Mouse (Mus musculus) limb, embryonic 14.5 days (tissue): ENCODE results near the gene Srarp. TPM values are rescaled to one million over a fixed set of nuclear protein-coding genes. Genes with fewer than 3 reads are reported as not detected.

Source experiments
- ATAC-seq: fragments of 200-750 bp; cut with Nextera tagmentation; 2 replicates; pipeline ENCODE4 v1.8.0; 2017; ENCODE audit warnings: low read depth, moderate number of reproducible peaks, moderate TSS enrichment; ENCODE audit not compliant: low FRiP score
- DNase-seq: peaks from one replicate; pipeline ENCODE4 v3.0.0-alpha.2; 2015; ENCODE audit warnings: low spot score
- H3K27ac ChIP-seq: fragments of 300-500 bp; sonication (generic); replicated peaks from 2 replicates; pipeline ENCODE4 v1.5.1; 2014; ENCODE audit warnings: low read depth, mild to moderate bottlenecking, low read length, moderate library complexity, mixed read lengths
- H3K27me3 ChIP-seq: fragments of 300-500 bp; sonication (generic); 2 replicates; pipeline ENCODE4 v1.6.1; 2014; ENCODE audit warnings: low read length, mixed read lengths; ENCODE audit not compliant: control insufficient read depth, insufficient read depth
- H3K36me3 ChIP-seq: fragments of 300-500 bp; sonication (generic); 2 replicates; pipeline ENCODE4 v1.6.1; 2014; ENCODE audit warnings: mild to moderate bottlenecking, low read length, moderate library complexity, mixed read lengths; ENCODE audit not compliant: control insufficient read depth, insufficient read depth
- H3K4me1 ChIP-seq: fragments of 300-500 bp; sonication (generic); 2 replicates; pipeline ENCODE4 v1.6.1; 2014; ENCODE audit warnings: antibody characterized with exemption, low read length, mixed read lengths; ENCODE audit not compliant: control insufficient read depth, insufficient read depth
- H3K4me2 ChIP-seq: fragments of 300-500 bp; sonication (generic); replicated peaks from 2 replicates; pipeline ENCODE4 v1.6.1; 2014; ENCODE audit warnings: low read depth, mild to moderate bottlenecking, low read length, moderate library complexity; ENCODE audit not compliant: severe bottlenecking
- H3K4me3 ChIP-seq: fragments of 300-500 bp; sonication (generic); replicated peaks from 2 replicates; pipeline ENCODE4 v1.5.1; 2014; ENCODE audit warnings: low read length
- H3K9ac ChIP-seq: fragments of 300-500 bp; sonication (generic); 2 replicates; pipeline ENCODE4 v1.6.1; 2014; ENCODE audit warnings: mild to moderate bottlenecking, low read depth, low read length, moderate library complexity; ENCODE audit not compliant: severe bottlenecking
- H3K9me3 ChIP-seq: fragments of 300-500 bp; sonication (generic); 2 replicates; pipeline ENCODE4 v1.6.1; 2016; ENCODE audit warnings: low read length; ENCODE audit not compliant: control insufficient read depth
- POLR2A ChIP-seq: fragments of 200-500 bp; IDR thresholded peaks from 2 replicates; pipeline ENCODE4 v1.8.0; 2012; ENCODE audit warnings: inconsistent platforms, mild to moderate bottlenecking, moderate library complexity, borderline replicate concordance; ENCODE audit not compliant: insufficient read depth, insufficient read length; ENCODE audit errors: extremely low read depth
- WGBS: fragments of 180-500 bp; shearing (Covaris S2); extraction: QIAGEN DNeasy Blood & Tissue Kit; methylation state at CpG from one replicate; pipeline ENCODE4 v1.1.7; 2014; 5-methylcytosine and 5-hydroxymethylcytosine counted together
- polyA plus RNA-seq, 2 experiments: library from polyadenylated mRNA; depleted of rRNA in 1 of 2; stranded (reverse) in 1 of 2; unstranded in 1 of 2; fragments of >200 nt; fragmentation: Nextera tagmentation in 1 of 2; extraction: Ambion mirVana in 1 of 2; gene quantifications; 2 replicates each; pipeline versions ENCODE4 v1.2.1 to v1.2.3; 2012 to 2014

Srarp gene
- polyA plus RNA-seq, 2 experiments: not detected

DNA sequence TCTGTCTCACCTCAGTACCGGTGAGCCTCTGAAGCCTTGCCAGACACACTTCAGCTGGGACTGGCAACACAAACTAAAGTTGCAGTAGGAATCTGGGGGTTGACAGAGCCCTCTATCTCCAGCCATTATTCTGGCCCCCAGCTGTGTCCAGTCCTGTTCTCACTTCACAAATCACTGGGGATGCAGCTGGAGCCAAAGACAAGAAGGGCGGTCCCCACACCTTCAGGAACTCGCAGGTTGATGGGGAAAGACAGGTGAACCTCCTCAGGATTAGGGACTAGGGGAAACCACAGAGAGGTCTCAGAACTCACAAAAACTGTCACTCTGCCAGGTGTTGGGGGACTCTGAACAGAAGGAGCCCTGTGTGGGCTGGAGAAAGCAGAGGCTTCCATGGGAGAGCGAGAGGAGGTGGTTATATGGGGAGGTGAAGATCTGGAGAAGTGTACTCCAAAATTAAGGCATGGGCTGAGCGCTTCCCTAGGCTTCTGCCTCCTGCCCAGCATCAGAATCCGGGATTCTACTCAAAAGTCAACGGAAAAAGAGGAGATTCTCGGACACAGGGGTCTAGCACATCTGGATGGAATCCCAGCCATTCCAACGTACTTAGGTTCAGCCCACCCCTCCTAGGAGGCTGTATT, 15.6 kb downstream of the Srarp start, which contains the start of gene Hspb7:
Hspb7 (plus strand) TSS at position 588 of the 638 bp plus-strand sequence.
- H3K27me3 ChIP-seq: no peaks in the 10 kb centered on the region
- H3K36me3 ChIP-seq: no peaks in the 10 kb centered on the region
- no peak for DNase-seq
- no peak for ATAC-seq
- H3K9me3 ChIP-seq: no peaks in the 10 kb centered on the region
- H3K4me2 ChIP-seq: no peak within 1 kb of the TSS
- no peak within 1 kb of the TSS for H3K4me3 ChIP-seq
- H3K27ac ChIP-seq: no peak within 1 kb of the TSS
- TF ChIP-seq POLR2A: no peak
- peaks cover 8% of the 10 kb centered on the region for H3K4me1 ChIP-seq
- peak within 1 kb of the TSS; percentile 25; the same call in 1 of the 2 replicates for H3K9ac ChIP-seq
- 39% methylated on average over 9 of the region's 9 CpGs for WGBS

DNA sequence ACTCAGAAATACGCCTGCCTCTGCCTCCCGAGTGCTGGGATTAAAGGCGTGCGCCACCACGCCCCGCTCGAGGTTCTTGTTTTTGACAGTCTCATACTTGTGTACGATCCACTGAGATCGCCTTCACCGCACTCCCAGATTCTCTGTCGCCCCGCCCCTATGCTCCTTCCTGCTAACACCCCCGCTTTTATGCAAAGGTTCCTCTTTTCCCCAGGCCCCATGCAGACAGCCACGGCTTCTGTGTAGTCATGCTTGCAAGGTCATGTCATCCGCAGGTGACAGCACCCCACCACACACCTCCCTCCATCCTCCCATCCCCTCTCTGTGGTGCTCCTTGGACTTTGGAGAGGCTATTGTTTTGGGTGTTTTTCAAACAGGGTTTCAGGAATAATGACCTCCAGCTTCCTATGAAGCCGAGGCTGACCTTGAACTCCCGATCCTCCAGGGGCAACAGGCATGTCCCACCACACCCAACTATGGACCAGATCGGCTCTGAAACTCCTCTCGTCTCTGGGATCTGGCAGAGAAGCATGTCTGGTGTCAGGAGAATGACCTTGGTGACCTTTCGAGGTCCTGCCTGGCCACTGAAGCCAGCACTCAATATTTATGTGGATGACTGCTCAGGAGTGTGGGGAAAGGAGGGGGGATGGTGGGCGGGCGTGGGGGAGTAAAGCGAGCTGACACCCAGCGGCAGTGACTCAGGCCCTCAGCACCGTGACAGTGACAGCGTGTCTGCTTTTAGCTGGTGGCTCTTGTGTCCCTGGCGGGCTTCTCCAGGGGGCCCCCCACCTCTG, 16.3 kb downstream of the Srarp start:
- no peak overlapping the region for H3K4me2 ChIP-seq
- DNase-seq (no peak), ATAC-seq (no peak)
- no peak overlapping the region for H3K9ac ChIP-seq
- no peak overlapping the region for H3K4me3 ChIP-seq
- peaks cover 3% of the 10 kb centered on the region for H3K4me1 ChIP-seq
- H3K36me3 ChIP-seq: no peaks in the 10 kb centered on the region
- H3K9me3 ChIP-seq: no peaks in the 10 kb centered on the region
- H3K27me3 ChIP-seq: no peaks in the 10 kb centered on the region
- 57% methylated on average over 27 of the region's 27 CpGs for WGBS
- no peak for TF ChIP-seq POLR2A
- H3K27ac ChIP-seq: no peak overlapping the region

DNA sequence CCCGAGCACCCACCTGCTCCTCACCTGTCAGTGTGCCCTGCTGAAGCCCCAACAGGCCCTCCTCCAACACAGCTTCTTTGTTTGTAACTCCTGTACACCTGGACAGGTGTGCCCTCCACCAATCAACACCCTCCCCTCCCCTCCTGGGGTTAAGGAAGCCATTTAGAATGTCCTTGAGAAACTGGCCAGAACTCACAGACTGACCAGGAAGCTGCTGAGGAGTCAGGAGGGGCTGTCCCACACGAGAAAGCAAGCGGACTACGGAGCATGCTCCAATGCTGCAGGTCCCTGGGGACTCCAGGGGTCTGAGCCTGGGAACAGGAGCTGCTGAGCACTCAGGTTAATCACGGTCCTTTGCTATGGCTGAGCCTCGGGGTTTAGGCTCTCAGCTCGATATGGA, 20.0 kb downstream of the Srarp start, which contains the start of gene Clcnkb:
Clcnkb (minus strand) TSS at position 91 of the 400 bp plus-strand sequence.
- H3K9ac ChIP-seq: no peak within 1 kb of the TSS
- no peak within 1 kb of the TSS for H3K4me3 ChIP-seq
- DNase-seq: no peak
- no peaks in the 10 kb centered on the region for H3K36me3 ChIP-seq
- no peak for TF ChIP-seq POLR2A
- H3K27ac ChIP-seq: no peak within 1 kb of the TSS
- no peak for ATAC-seq
- no peaks in the 10 kb centered on the region for H3K9me3 ChIP-seq
- WGBS: 63% methylated on average over 7 of the region's 7 CpGs
- H3K4me1 ChIP-seq: peaks cover 3% of the 10 kb centered on the region
- no peaks in the 10 kb centered on the region for H3K27me3 ChIP-seq
- no peak within 1 kb of the TSS for H3K4me2 ChIP-seq

DNA sequence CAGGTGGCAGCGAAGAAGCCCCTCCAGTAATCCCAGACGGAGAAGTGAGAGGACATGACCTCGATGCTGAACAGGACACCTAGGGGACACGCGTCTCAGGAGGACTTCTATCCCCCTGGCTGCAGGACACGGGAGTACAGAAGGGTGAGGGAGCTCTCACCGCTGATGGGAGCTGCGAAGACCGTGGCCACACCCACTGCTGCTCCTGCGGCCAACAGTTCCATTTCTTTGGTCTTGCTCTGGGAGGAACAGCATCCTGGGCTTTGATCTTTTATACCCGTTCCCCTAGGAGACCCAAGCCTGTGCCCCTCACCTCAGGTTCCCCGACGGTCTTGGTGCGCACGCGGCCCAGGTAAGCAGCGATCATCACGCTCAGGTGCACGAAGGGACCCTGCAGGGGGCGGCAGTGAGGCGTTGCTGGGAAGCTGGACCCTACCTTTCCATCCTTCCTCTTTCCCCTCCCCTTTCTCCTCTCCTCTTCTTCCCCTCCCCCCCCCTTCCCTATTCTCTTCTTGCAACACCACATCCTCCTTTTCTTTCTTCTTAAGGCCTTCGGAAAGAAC, 24.4 kb downstream of the Srarp start:
- ATAC-seq: no peak
- no peak for DNase-seq
- Histone ChIP-seq H3K27me3 (no peaks in the 10 kb centered on the region), H3K9ac (no peak overlapping the region), H3K36me3 (no peaks in the 10 kb centered on the region), H3K27ac (no peak overlapping the region), H3K4me3 (no peak overlapping the region), H3K4me1 (no peaks in the 10 kb centered on the region), H3K9me3 (no peaks in the 10 kb centered on the region), H3K4me2 (0 out of 2 replicates have a peak overlapping the region, but pooled peaks have one; percentile 10)
- 17% methylated on average over 22 of the region's 22 CpGs for WGBS
- TF ChIP-seq POLR2A: no peak

DNA sequence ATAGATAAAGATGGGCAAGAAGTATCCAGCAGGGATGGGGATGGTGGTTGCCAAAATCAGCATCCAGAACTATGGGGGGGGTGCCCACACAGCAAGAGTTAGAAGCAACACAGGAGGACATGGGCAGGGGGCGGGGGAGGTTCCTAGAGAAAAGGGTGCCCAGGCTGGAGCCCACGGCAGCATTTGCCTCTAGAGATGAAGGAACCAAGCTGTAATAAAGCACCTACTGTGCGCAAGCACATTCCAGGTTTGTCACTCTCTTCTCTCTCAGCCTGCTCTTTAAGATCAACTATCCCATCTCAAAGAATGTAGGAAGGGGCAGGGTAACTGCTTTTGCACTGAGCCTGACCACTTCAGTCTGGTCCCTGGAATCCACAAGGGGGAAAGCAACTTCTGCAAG, 27.3 kb downstream of the Srarp start:
- WGBS: 89% methylated on average over 3 of the region's 3 CpGs
- ATAC-seq (no peak), DNase-seq (no peak)
- Histone ChIP-seq H3K9ac (no peak overlapping the region), H3K27me3 (no peaks in the 10 kb centered on the region), H3K27ac (no peak overlapping the region), H3K9me3 (no peaks in the 10 kb centered on the region), H3K4me1 (peaks cover 4% of the 10 kb centered on the region; the same call in 1 of the 2 replicates), H3K4me2 (no peak overlapping the region), H3K4me3 (no peak overlapping the region), H3K36me3 (no peaks in the 10 kb centered on the region)
- no peak for TF ChIP-seq POLR2A
